Mouse (Mus musculus) neural tube, embryonic 15.5 days (tissue): ENCODE results near the gene Naa16. TPM values are rescaled to one million over a fixed set of nuclear protein-coding genes. Genes with fewer than 3 reads are reported as not detected.

Experiments used
- ATAC-seq: fragments of 200-750 bp; cut with Nextera tagmentation; 2 replicates; pipeline ENCODE4 v1.8.0; 2017; ENCODE audit warnings: mild to moderate bottlenecking, moderate TSS enrichment, moderate library complexity; ENCODE audit not compliant: low FRiP score
- H3K27ac ChIP-seq: fragments of 300-500 bp; sonication (generic); replicated peaks from 2 replicates; pipeline ENCODE4 v1.5.1; 2015; ENCODE audit warnings: mild to moderate bottlenecking, inconsistent platforms
- H3K27me3 ChIP-seq: fragments of 300-500 bp; sonication (generic); replicated peaks from 2 replicates; pipeline ENCODE4 v1.6.1; 2015; ENCODE audit warnings: inconsistent platforms
- H3K36me3 ChIP-seq: fragments of 300-500 bp; sonication (generic); 2 replicates; pipeline ENCODE4 v1.6.1; 2015; ENCODE audit warnings: inconsistent platforms
- H3K4me1 ChIP-seq: fragments of 300-500 bp; sonication (generic); 2 replicates; pipeline ENCODE4 v1.6.1; 2015; ENCODE audit warnings: inconsistent platforms
- H3K4me2 ChIP-seq: fragments of 300-500 bp; sonication (generic); 2 replicates; pipeline ENCODE4 v1.6.1; 2015; ENCODE audit warnings: inconsistent platforms, mild to moderate bottlenecking, moderate library complexity
- H3K4me3 ChIP-seq: fragments of 300-500 bp; sonication (generic); replicated peaks from 2 replicates; pipeline ENCODE4 v1.5.1; 2015; ENCODE audit warnings: mild to moderate bottlenecking, inconsistent platforms
- H3K9ac ChIP-seq: fragments of 300-500 bp; sonication (generic); replicated peaks from 2 replicates; pipeline ENCODE4 v1.6.1; 2015; ENCODE audit warnings: mild to moderate bottlenecking, inconsistent platforms
- H3K9me3 ChIP-seq: fragments of 300-500 bp; sonication (generic); replicated peaks from 2 replicates; pipeline ENCODE4 v1.6.1; 2016; ENCODE audit warnings: inconsistent platforms
- WGBS: fragments of 180-500 bp; shearing (Covaris S2); methylation state at CpG from one replicate; pipeline ENCODE4 v1.1.7; 2015; ENCODE audit warnings: mixed read lengths; 5-methylcytosine and 5-hydroxymethylcytosine counted together
- polyA plus RNA-seq: library from polyadenylated mRNA; unstranded; fragments of >200 nt; fragmentation: Nextera tagmentation; extraction: Ambion mirVana; gene quantifications from 2 replicates; pipeline ENCODE4 v1.2.1, GENCODE M21; 2015

Naa16 gene
- polyA plus RNA-seq, 1 experiment from 2014 or later = 15.6 TPM

GRCm38 (mm10) chr14:79394564-79394963 is 4.0 kb upstream of the Naa16 start:
- no peak overlapping the region for H3K4me3 ChIP-seq
- H3K9me3 ChIP-seq = no peaks in the 10 kb centered on the region
- H3K9ac ChIP-seq = no peak overlapping the region
- H3K27ac ChIP-seq = no peak overlapping the region
- H3K4me2 ChIP-seq = no peak overlapping the region
- no peaks in the 10 kb centered on the region for H3K27me3 ChIP-seq
- ATAC-seq = no peak
- no peaks in the 10 kb centered on the region for H3K36me3 ChIP-seq
- H3K4me1 ChIP-seq = peaks cover 16% of the 10 kb centered on the region

GRCm38 (mm10) chr14:79393289-79393688 is 2.7 kb upstream of the Naa16 start:
- Histone ChIP-seq H3K4me1 (peaks cover 22% of the 10 kb centered on the region), H3K4me2 (no peak overlapping the region), H3K9me3 (no peaks in the 10 kb centered on the region), H3K9ac (no peak overlapping the region), H3K4me3 (no peak overlapping the region), H3K36me3 (no peaks in the 10 kb centered on the region), H3K27ac (no peak overlapping the region), H3K27me3 (no peaks in the 10 kb centered on the region)
- no peak for ATAC-seq
- WGBS = 75% methylated on average over 1 of the region's 1 CpGs

GRCm38 (mm10) chr14:79389438-79390264 is 927 bp downstream of the Naa16 start:
- peak overlapping the region; percentile 88 for H3K4me3 ChIP-seq
- H3K9ac ChIP-seq = peak overlapping the region; percentile 78
- H3K27ac ChIP-seq = peak overlapping the region; percentile 92
- peak overlapping the region; percentile 84 for H3K4me2 ChIP-seq
- peaks cover 3% of the 10 kb centered on the region; the same call in 1 of the 2 replicates for H3K36me3 ChIP-seq
- ATAC-seq = peak; percentile 7; the same call in 1 of the 2 replicates
- peaks cover 16% of the 10 kb centered on the region for H3K4me1 ChIP-seq
- no peaks in the 10 kb centered on the region for H3K27me3 ChIP-seq
- WGBS = 1% methylated on average over 16 of the region's 16 CpGs
- no peaks in the 10 kb centered on the region for H3K9me3 ChIP-seq

GRCm38 (mm10) chr14:79388304-79388703 is 2.3 kb downstream of the Naa16 start:
- Histone ChIP-seq H3K4me2 (no peak overlapping the region), H3K27ac (no peak overlapping the region), H3K27me3 (no peaks in the 10 kb centered on the region), H3K36me3 (peaks cover 4% of the 10 kb centered on the region; the same call in 1 of the 2 replicates), H3K4me3 (no peak overlapping the region), H3K9me3 (no peaks in the 10 kb centered on the region), H3K4me1 (peaks cover 16% of the 10 kb centered on the region), H3K9ac (no peak overlapping the region)
- ATAC-seq = no peak
- 93% methylated on average over 3 of the region's 3 CpGs for WGBS

GRCm38 (mm10) chr14:79383120-79383519 is 7.5 kb downstream of the Naa16 start:
- Histone ChIP-seq H3K27me3 (no peaks in the 10 kb centered on the region), H3K4me3 (no peak overlapping the region), H3K27ac (no peak overlapping the region), H3K36me3 (peaks cover 15% of the 10 kb centered on the region; the same call in 1 of the 2 replicates), H3K4me1 (no peaks in the 10 kb centered on the region), H3K9ac (no peak overlapping the region), H3K4me2 (no peak overlapping the region), H3K9me3 (no peaks in the 10 kb centered on the region)
- no peak for ATAC-seq
- 95% methylated on average over 7 of the region's 7 CpGs for WGBS

- Histone ChIP-seq H3K9me3 (no peaks in the 10 kb centered on the region), H3K36me3 (peaks cover 14% of the 10 kb centered on the region; the same call in 1 of the 2 replicates), H3K9ac (no peak overlapping the region), H3K27me3 (no peaks in the 10 kb centered on the region), H3K4me3 (no peak overlapping the region), H3K27ac (no peak overlapping the region), H3K4me2 (no peak overlapping the region), H3K4me1 (no peaks in the 10 kb centered on the region)
- ATAC-seq = no peak
These were observed 13.5 kb downstream of the Naa16 start for GRCm38 (mm10) chr14:79377041-79377440.

- Histone ChIP-seq H3K4me1 (no peaks in the 10 kb centered on the region), H3K9me3 (no peaks in the 10 kb centered on the region), H3K4me2 (no peak overlapping the region), H3K36me3 (peaks cover 25% of the 10 kb centered on the region), H3K9ac (no peak overlapping the region), H3K4me3 (no peak overlapping the region), H3K27ac (no peak overlapping the region), H3K27me3 (no peaks in the 10 kb centered on the region)
- ATAC-seq = no peak
- WGBS = 93% methylated on average over 2 of the region's 2 CpGs
These were observed 32.5 kb downstream of the Naa16 start for GRCm38 (mm10) chr14:79358055-79358454.

- Histone ChIP-seq H3K27me3 (no peaks in the 10 kb centered on the region), H3K4me3 (no peak overlapping the region), H3K9ac (no peak overlapping the region), H3K4me1 (no peaks in the 10 kb centered on the region), H3K27ac (no peak overlapping the region), H3K4me2 (no peak overlapping the region), H3K9me3 (no peaks in the 10 kb centered on the region), H3K36me3 (peaks cover 25% of the 10 kb centered on the region)
- ATAC-seq = no peak
- 93% methylated on average over 3 of the region's 3 CpGs for WGBS
These were observed 44.2 kb downstream of the Naa16 start for GRCm38 (mm10) chr14:79346384-79346783.

GRCm38 (mm10) chr14:79335613-79336012 is 55.0 kb downstream of the Naa16 start:
- H3K27me3 ChIP-seq = no peaks in the 10 kb centered on the region
- no peaks in the 10 kb centered on the region for H3K9me3 ChIP-seq
- peaks cover 26% of the 10 kb centered on the region for H3K36me3 ChIP-seq
- H3K4me3 ChIP-seq = no peak overlapping the region
- H3K4me1 ChIP-seq = peaks cover 9% of the 10 kb centered on the region
- no peak overlapping the region for H3K27ac ChIP-seq
- no peak overlapping the region for H3K4me2 ChIP-seq
- 91% methylated on average over 3 of the region's 3 CpGs for WGBS
- no peak for ATAC-seq
- no peak overlapping the region for H3K9ac ChIP-seq

- no peaks in the 10 kb centered on the region for H3K9me3 ChIP-seq
- no peak; the same call in 1 of the 2 replicates for ATAC-seq
- H3K27ac ChIP-seq = peak overlapping the region; percentile 5; the same call in 1 of the 2 replicates
- no peak overlapping the region for H3K9ac ChIP-seq
- no peak overlapping the region for H3K4me2 ChIP-seq
- no peak overlapping the region for H3K4me3 ChIP-seq
- H3K4me1 ChIP-seq = peaks cover 9% of the 10 kb centered on the region
- peaks cover 13% of the 10 kb centered on the region for H3K36me3 ChIP-seq
- H3K27me3 ChIP-seq = no peaks in the 10 kb centered on the region
- 65% methylated on average over 7 of the region's 7 CpGs for WGBS
These were observed 58.6 kb downstream of the Naa16 start for GRCm38 (mm10) chr14:79331936-79332335.

GRCm38 (mm10) chr14:79330944-79331561 is 59.5 kb downstream of the Naa16 start:
- 54% methylated on average over 16 of the region's 16 CpGs for WGBS
- peaks cover 4% of the 10 kb centered on the region for H3K36me3 ChIP-seq
- H3K4me3 ChIP-seq = peak overlapping the region; percentile 26

GRCm38 (mm10) chr14:79327033-79327432 is 63.5 kb downstream of the Naa16 start:
- Histone ChIP-seq H3K9me3 (no peaks in the 10 kb centered on the region), H3K27me3 (no peaks in the 10 kb centered on the region), H3K4me1 (peaks cover 7% of the 10 kb centered on the region), H3K4me3 (no peak overlapping the region), H3K36me3 (no peaks in the 10 kb centered on the region), H3K9ac (no peak overlapping the region), H3K4me2 (no peak overlapping the region), H3K27ac (no peak overlapping the region)
- WGBS = 27% methylated on average over 5 of the region's 5 CpGs
- no peak for ATAC-seq

More at GRCm38 (mm10) chr14:79330944-79331561, 59.5 kb downstream of the Naa16 start:
- Histone ChIP-seq H3K4me2 (peak overlapping the region; percentile 49), H3K4me1 (peaks cover 9% of the 10 kb centered on the region), H3K9ac (no peak overlapping the region), H3K27ac (no peak overlapping the region), H3K9me3 (no peaks in the 10 kb centered on the region), H3K27me3 (no peaks in the 10 kb centered on the region)
- peak; percentile 50 for ATAC-seq
